Mouse (Mus musculus) CH12.LX (cell line): Measurements from ENCODE around the gene Bicc1. TPM values are rescaled to one million over a fixed set of nuclear protein-coding genes. Genes with fewer than 3 reads are reported as not detected.

Experiments
- DNase-seq: peaks from one replicate; pipeline ENCODE4 v3.0.0-alpha.2; 2013; ENCODE audit errors: extremely low read depth
- H3K27ac ChIP-seq: 2 replicates; pipeline ENCODE4 v1.5.1; 2012; ENCODE audit warnings: low read depth, mild to moderate bottlenecking, control low read depth, moderate library complexity; ENCODE audit not compliant: insufficient read depth
- H3K27me3 ChIP-seq: replicated peaks from 2 replicates; pipeline ENCODE3; 2012; ENCODE audit warnings: inconsistent platforms
- H3K36me3 ChIP-seq, 2 experiments: replicated peaks in 1 of 2; 2 replicates each; pipeline versions ENCODE3 to v1.6.1; 2012; ENCODE audit warnings: inconsistent platforms in 1 of 2, low read length in 1 of 2, mild to moderate bottlenecking in 1 of 2, mixed read lengths in 1 of 2, moderate library complexity in 1 of 2; ENCODE audit not compliant: control insufficient read depth in 1 of 2, insufficient read depth in 1 of 2
- H3K4me1 ChIP-seq, 2 experiments: 2 replicates each; pipeline ENCODE4 v1.6.1; 2012; ENCODE audit warnings: inconsistent platforms in 1 of 2, moderate library complexity in 1 of 2; ENCODE audit not compliant: insufficient read depth in 2 of 2, control insufficient read depth in 1 of 2
- H3K4me2 ChIP-seq: 2 replicates; pipeline ENCODE4 v1.6.1; 2012; ENCODE audit warnings: low read depth, mild to moderate bottlenecking, control low read depth; ENCODE audit not compliant: poor library complexity, insufficient read depth, severe bottlenecking
- H3K4me3 ChIP-seq, 3 experiments: fragments of 150-350 bp in 1 of 3; sonication (generic) in 1 of 3; replicated peaks in 1 of 3; 2 replicates each; pipeline versions ENCODE3 to v1.5.1; 2011 to 2012; ENCODE audit warnings: low read depth in 2 of 3, low read length in 2 of 3, mild to moderate bottlenecking in 2 of 3, moderate library complexity in 2 of 3, control low read depth in 1 of 3, improper control_type of control experiment in 1 of 3, inconsistent platforms in 1 of 3, mixed read lengths in 1 of 3; ENCODE audit not compliant: poor library complexity in 1 of 3
- H3K79me2 ChIP-seq: replicated peaks from 2 replicates; pipeline ENCODE4 v1.6.1; 2012; ENCODE audit warnings: mild to moderate bottlenecking, moderate library complexity; ENCODE audit not compliant: control insufficient read depth, poor library complexity, insufficient read depth, severe bottlenecking; ENCODE audit errors: extremely low read depth
- H3K9ac ChIP-seq: 2 replicates; pipeline ENCODE4 v1.6.1; 2012; ENCODE audit warnings: low read depth, mild to moderate bottlenecking, control low read depth, moderate library complexity; ENCODE audit not compliant: insufficient read depth
- H3K9me3 ChIP-seq: replicated peaks from 2 replicates; pipeline ENCODE3; 2012; ENCODE audit warnings: low read length, inconsistent platforms, mixed read lengths
- BHLHE40 ChIP-seq: IDR thresholded peaks from 2 replicates; pipeline ENCODE4 v1.6.1; 2011; ENCODE audit warnings: mild to moderate bottlenecking, low read depth, low read length, improper control_type of control experiment
- CHD2 ChIP-seq: IDR thresholded peaks from 2 replicates; pipeline ENCODE4 v1.6.1; 2011; ENCODE audit warnings: low read length, improper control_type of control experiment
- CTCF ChIP-seq, 2 experiments: IDR thresholded peaks in 1 of 2; conservative IDR thresholded peaks in 1 of 2; 2 replicates each; pipeline ENCODE4 v1.5.1; 2011 to 2012; ENCODE audit warnings: low read depth in 2 of 2, low read length in 2 of 2, improper control_type of control experiment in 1 of 2, inconsistent platforms in 1 of 2, mild to moderate bottlenecking in 1 of 2, moderate library complexity in 1 of 2
- E2F4 ChIP-seq: IDR thresholded peaks from 2 replicates; pipeline ENCODE4 v1.6.1; 2011; ENCODE audit warnings: low read depth, low read length, improper control_type of control experiment; ENCODE audit not compliant: insufficient replicate concordance
- EP300 ChIP-seq: IDR thresholded peaks from 2 replicates; pipeline ENCODE4 v1.6.1; 2011; ENCODE audit warnings: low read length, improper control_type of control experiment
- ETS1 ChIP-seq: conservative IDR thresholded peaks from 2 replicates; pipeline ENCODE4 v1.6.1; 2012; ENCODE audit warnings: low read depth, mild to moderate bottlenecking, inconsistent platforms, low read length, improper control_type of control experiment, moderate library complexity
- JUND ChIP-seq: conservative IDR thresholded peaks from 2 replicates; pipeline ENCODE4 v1.6.1; 2011; ENCODE audit warnings: low read depth, low read length, improper control_type of control experiment
- KAT2A ChIP-seq: IDR thresholded peaks from 2 replicates; pipeline ENCODE4 v1.6.1; 2012; ENCODE audit warnings: low read length, improper control_type of control experiment, inconsistent platforms; ENCODE audit not compliant: insufficient replicate concordance
- MAFK ChIP-seq: IDR thresholded peaks from 2 replicates; pipeline ENCODE4 v1.6.1; 2011; ENCODE audit warnings: low read length, improper control_type of control experiment; ENCODE audit not compliant: insufficient replicate concordance
- MAX ChIP-seq: IDR thresholded peaks from 2 replicates; pipeline ENCODE4 v1.6.1; 2011; ENCODE audit warnings: low read length, improper control_type of control experiment
- MYC ChIP-seq: IDR thresholded peaks from 2 replicates; pipeline ENCODE4 v1.6.1; 2011; ENCODE audit warnings: low read depth, mild to moderate bottlenecking, improper control_type of control experiment, low read length
- PAX5 ChIP-seq: IDR thresholded peaks from 2 replicates; pipeline ENCODE4 v1.6.1; 2012; ENCODE audit warnings: low read length, inconsistent platforms, mixed read lengths
- RCOR1 ChIP-seq: conservative IDR thresholded peaks from 2 replicates; pipeline ENCODE4 v1.6.1; 2012; ENCODE audit warnings: low read depth, mild to moderate bottlenecking, inconsistent platforms, low read length, improper control_type of control experiment
- SIN3A ChIP-seq: IDR thresholded peaks from 2 replicates; pipeline ENCODE4 v1.6.1; 2012; ENCODE audit warnings: low read length, improper control_type of control experiment, inconsistent platforms
- SMC3 ChIP-seq: IDR thresholded peaks from 2 replicates; pipeline ENCODE4 v1.6.1; 2011; ENCODE audit warnings: low read depth, low read length, improper control_type of control experiment
- TBP ChIP-seq: conservative IDR thresholded peaks from 2 replicates; pipeline ENCODE4 v1.6.1; 2011; ENCODE audit warnings: low read depth, low read length, improper control_type of control experiment
- TCF12 ChIP-seq: IDR thresholded peaks from 2 replicates; pipeline ENCODE4 v1.6.1; 2014; ENCODE audit warnings: low read depth, mild to moderate bottlenecking, inconsistent platforms, low read length, improper control_type of control experiment
- USF1 ChIP-seq: IDR thresholded peaks from 2 replicates; pipeline ENCODE4 v1.6.1; 2014; ENCODE audit warnings: low read depth, mild to moderate bottlenecking, inconsistent platforms, low read length, improper control_type of control experiment
- USF2 ChIP-seq: conservative IDR thresholded peaks from 2 replicates; pipeline ENCODE4 v1.6.1; 2011; ENCODE audit warnings: low read depth, low read length, improper control_type of control experiment
- ZC3H11A ChIP-seq: IDR thresholded peaks from 2 replicates; pipeline ENCODE4 v1.6.1; 2012; ENCODE audit warnings: low read depth, mild to moderate bottlenecking, inconsistent platforms, low read length, improper control_type of control experiment
- ZMIZ1 ChIP-seq: IDR thresholded peaks from 2 replicates; pipeline ENCODE4 v1.6.1; 2012; ENCODE audit warnings: low read depth, mild to moderate bottlenecking, inconsistent platforms, low read length, improper control_type of control experiment
- ZNF384 ChIP-seq: IDR thresholded peaks from 2 replicates; pipeline ENCODE4 v1.6.1; 2012; ENCODE audit warnings: low read depth, low read length, improper control_type of control experiment, inconsistent platforms
- dilution Hi-C: fragments of 300-500 bp; cut with MboI; formaldehyde crosslinking; loops from 2 replicates; pipeline ENCODE4 v1.14.3; 2020; ENCODE audit warnings: low sequenced_read_pairs; ENCODE audit not compliant: extremely low pct_unique_long_range_greater_than_20kb, extremely low pct_ligation_motif_present
- in situ Hi-C: fragments of 300-500 bp; cut with MboI; formaldehyde crosslinking; loops from 3 replicates; pipeline ENCODE4 v1.14.3; 2019; ENCODE audit warnings: low sequenced_read_pairs, low pct_ligation_motif_present, low pct_unique_long_range_greater_than_20kb, mixed read lengths
- polyA plus RNA-seq: library from polyadenylated mRNA; unstranded; fragments of >175 nt; gene quantifications from 2 replicates; pipeline ENCODE4 v1.2.1, GENCODE M21; 2012; ENCODE audit warnings: low read depth; ENCODE audit not compliant: insufficient read length
- total RNA-seq, 2 experiments: library from RNA; depleted of rRNA; stranded (reverse); fragments of 300-350 nt in 1 of 2; fragments of >200 nt in 1 of 2; gene quantifications; 2 replicates each; pipeline ENCODE4 v1.2.3; 2012 to 2014

Gene Bicc1
- total and polyA plus RNA-seq, 3 experiments = not detected

DNA sequence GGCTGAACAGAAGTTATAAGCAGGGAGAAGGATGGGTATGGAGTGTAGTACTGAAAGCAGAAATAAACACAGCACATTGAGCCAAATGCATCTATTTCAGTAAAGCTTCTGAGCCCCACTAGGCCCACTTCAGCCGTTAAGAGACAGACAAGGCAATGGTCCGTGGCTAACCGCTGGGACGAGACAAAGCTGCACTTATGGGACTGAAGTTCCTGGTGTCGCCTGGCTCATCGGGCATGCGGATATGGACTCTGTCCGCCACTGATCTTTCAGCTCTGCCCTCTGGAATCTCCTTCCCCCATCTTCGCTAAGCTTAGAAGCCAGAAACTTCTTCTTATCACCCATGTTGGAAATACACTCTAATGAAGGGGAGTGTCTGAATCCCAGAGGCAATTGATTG is 106.8 kb downstream of the Bicc1 start:
- in situ Hi-C loops = no loop called here
- peaks cover 6% of the 10 kb centered on the region for H3K9me3 ChIP-seq
- H3K36me3 ChIP-seq = no peaks in the 10 kb centered on the region
- H3K27ac ChIP-seq = no peak overlapping the region
- TF ChIP-seq BHLHE40 = no peak
- TF ChIP-seq EP300 = no peak
- TF ChIP-seq ZMIZ1 = no peak
- TF ChIP-seq, all 38 proteins: peak for 0
- dilution Hi-C loops = no loop called here
- no peaks in the 10 kb centered on the region for H3K4me1 ChIP-seq
- no peak overlapping the region for H3K4me3 ChIP-seq
- no peak for DNase-seq
- H3K79me2 ChIP-seq = no peaks in the 10 kb centered on the region
- H3K27me3 ChIP-seq = no peaks in the 10 kb centered on the region
- no peak overlapping the region for H3K9ac ChIP-seq
- no peak overlapping the region for H3K4me2 ChIP-seq

DNA sequence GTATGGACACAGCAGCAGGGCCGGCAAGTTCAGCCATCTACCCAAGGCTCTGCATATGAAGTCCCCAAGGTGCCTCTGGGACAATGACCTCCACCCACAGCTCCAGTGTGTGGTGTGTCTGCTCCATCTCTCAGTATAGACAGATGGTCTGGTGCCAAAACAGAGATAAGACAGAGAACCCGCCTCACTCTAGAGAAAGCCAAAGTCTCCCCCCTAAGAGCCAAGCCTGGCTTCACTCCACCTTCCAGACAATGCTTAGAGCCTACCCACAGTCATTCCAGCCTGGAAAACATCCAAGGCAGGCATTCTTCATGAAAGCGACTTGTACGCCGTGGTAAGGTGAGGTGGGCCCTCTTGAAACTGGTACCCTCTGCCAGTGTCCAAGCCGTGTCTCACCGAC is 107.3 kb downstream of the Bicc1 start:
- H3K27ac ChIP-seq = no peak overlapping the region
- no peaks in the 10 kb centered on the region for H3K36me3 ChIP-seq
- dilution Hi-C loops (no loop called here), in situ Hi-C loops (no loop called here)
- no peaks in the 10 kb centered on the region for H3K27me3 ChIP-seq
- H3K9me3 ChIP-seq = peaks cover 6% of the 10 kb centered on the region
- no peaks in the 10 kb centered on the region for H3K4me1 ChIP-seq
- DNase-seq = no peak
- H3K9ac ChIP-seq = no peak overlapping the region
- H3K4me3 ChIP-seq = no peak overlapping the region
- no peak overlapping the region for H3K4me2 ChIP-seq
- H3K79me2 ChIP-seq = no peaks in the 10 kb centered on the region
- TF ChIP-seq BHLHE40 (no peak), JUND (no peak), PAX5 (no peak), SIN3A (no peak), RCOR1 (no peak), TCF12 (no peak), CHD2 (no peak), TBP (no peak), MAX (no peak), E2F4 (no peak), MYC (no peak)

DNA sequence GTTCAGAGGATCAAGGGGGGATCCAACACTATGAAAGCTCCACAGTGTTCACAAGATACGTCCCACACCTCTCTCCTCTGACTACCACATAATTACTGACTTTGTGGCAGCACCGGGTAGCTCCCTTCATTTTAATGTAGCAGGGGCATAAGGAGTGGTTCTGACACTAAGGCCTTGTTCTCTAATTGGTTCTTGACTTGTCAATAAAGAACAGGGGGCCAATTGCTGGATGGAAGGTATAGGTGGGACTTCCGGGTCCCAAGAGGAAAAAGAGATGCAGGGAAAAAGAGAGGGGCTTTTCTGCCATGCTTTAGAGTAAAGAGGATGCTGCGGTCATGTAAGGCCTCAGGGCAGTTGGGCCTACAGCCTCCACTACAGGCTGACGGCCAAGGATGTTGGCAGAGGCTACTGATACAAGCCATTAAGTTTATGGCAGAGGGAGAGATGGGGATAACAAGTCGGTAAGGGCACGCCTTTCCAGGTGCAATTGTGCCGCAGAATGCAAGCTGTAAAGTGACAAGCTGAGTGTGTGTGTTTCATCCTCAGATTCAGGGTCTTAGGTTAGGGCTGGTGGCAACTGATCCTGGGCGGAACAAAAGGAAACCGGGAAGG is 108.7 kb downstream of the Bicc1 start:
- TF ChIP-seq MAFK (no peak), CTCF (conservative IDR thresholded peaks at IDR 0.05 in 1 of 2, IDR thresholded peaks at IDR 0.05 in 1 of 2; ENCODE audit: low read depth in 2 of 2, low read length in 2 of 2) (no peak), SMC3 (no peak), CHD2 (no peak), USF1 (no peak), KAT2A (no peak), USF2 (no peak), PAX5 (no peak), SIN3A (no peak), ZC3H11A (no peak), TCF12 (no peak), MAX (no peak), ETS1 (no peak), JUND (no peak), ZNF384 (no peak)
- peaks cover 9% of the 10 kb centered on the region for H3K9me3 ChIP-seq

More for the DNA sequence above, 108.7 kb downstream of the Bicc1 start:
- Histone ChIP-seq H3K79me2 (no peaks in the 10 kb centered on the region), H3K27ac (no peak overlapping the region), H3K27me3 (no peaks in the 10 kb centered on the region), H3K4me1 (no peaks in the 10 kb centered on the region), H3K4me2 (no peak overlapping the region), H3K9ac (no peak overlapping the region), H3K36me3 (no peaks in the 10 kb centered on the region), H3K4me3 (no peak overlapping the region)
- in situ Hi-C loops = no loop called here
- dilution Hi-C loops = no loop called here
- no peak for DNase-seq
